Mouse (Mus musculus): ENCODE measurements at regions not wholly inside any gene's neighbourhood (a gene's known extent, or its start where the extent isn't known, plus 50 kb on each side); places are given as distances from the start of the nearest gene placed in this dataset.

- DNase-seq: no peak
Observed at GRCm38 (mm10) chr2:47750997-47751623, 1062.8 kb upstream of the Acvr2a start.

GRCm38 (mm10) chr2:47755716-47756115, 1058.2 kb upstream of the Acvr2a start:
- no peak for DNase-seq

GRCm38 (mm10) chr2:47756248-47756647, 1057.7 kb upstream of the Acvr2a start:
- no peak for DNase-seq

- DNase-seq: no peak
Observed at GRCm38 (mm10) chr2:47775766-47776165, 1038.1 kb upstream of the Acvr2a start.

GRCm38 (mm10) chr2:47776965-47777364, 1036.9 kb upstream of the Acvr2a start:
- DNase-seq: no peak

- peak; percentile 72 to 75 for DNase-seq
Observed at GRCm38 (mm10) chr2:47785848-47786247, 1028.1 kb upstream of the Acvr2a start.

- no peak for DNase-seq
Observed at GRCm38 (mm10) chr2:47822746-47823271, 991.1 kb upstream of the Acvr2a start.

GRCm38 (mm10) chr2:47832493-47832892, 981.4 kb upstream of the Acvr2a start:
- no peak for DNase-seq

- no peak for DNase-seq
Observed at GRCm38 (mm10) chr2:47833517-47833916, 980.4 kb upstream of the Acvr2a start.

- no peak for DNase-seq
Observed at GRCm38 (mm10) chr2:47834055-47834799, 979.7 kb upstream of the Acvr2a start.

GRCm38 (mm10) chr2:47857229-47857628, 956.7 kb upstream of the Acvr2a start:
- DNase-seq: no peak

GRCm38 (mm10) chr2:47862446-47862845, 951.5 kb upstream of the Acvr2a start:
- no peak for DNase-seq

GRCm38 (mm10) chr2:47878002-47878401, 935.9 kb upstream of the Acvr2a start:
- DNase-seq: no peak

- no peak for DNase-seq
Observed at GRCm38 (mm10) chr2:47879071-47879470, 934.8 kb upstream of the Acvr2a start.

- no peak for DNase-seq
Observed at GRCm38 (mm10) chr2:47879796-47880195, 934.1 kb upstream of the Acvr2a start.

- DNase-seq: no peak
Observed at GRCm38 (mm10) chr2:47888166-47888565, 925.7 kb upstream of the Acvr2a start.

- no peak for DNase-seq
Observed at GRCm38 (mm10) chr2:47891366-47891765, 922.5 kb upstream of the Acvr2a start.

GRCm38 (mm10) chr2:47892879-47893278, 921.0 kb upstream of the Acvr2a start:
- no peak for DNase-seq

GRCm38 (mm10) chr2:47894806-47895205, 919.1 kb upstream of the Acvr2a start:
- DNase-seq: no peak

GRCm38 (mm10) chr2:47914270-47914669, 899.6 kb upstream of the Acvr2a start:
- no peak for DNase-seq

- DNase-seq: no peak
Observed at GRCm38 (mm10) chr2:47914986-47915485, 898.9 kb upstream of the Acvr2a start.

GRCm38 (mm10) chr2:47922965-47923364, 890.9 kb upstream of the Acvr2a start:
- no peak for DNase-seq

GRCm38 (mm10) chr2:47926620-47927019, 887.3 kb upstream of the Acvr2a start:
- no peak for DNase-seq

GRCm38 (mm10) chr2:47945061-47945460, 868.8 kb upstream of the Acvr2a start:
- DNase-seq: peak; percentile 22 to 23
